19 mouse cellular contexts compared by ENCODE assay signal in the genomic region with DNA sequence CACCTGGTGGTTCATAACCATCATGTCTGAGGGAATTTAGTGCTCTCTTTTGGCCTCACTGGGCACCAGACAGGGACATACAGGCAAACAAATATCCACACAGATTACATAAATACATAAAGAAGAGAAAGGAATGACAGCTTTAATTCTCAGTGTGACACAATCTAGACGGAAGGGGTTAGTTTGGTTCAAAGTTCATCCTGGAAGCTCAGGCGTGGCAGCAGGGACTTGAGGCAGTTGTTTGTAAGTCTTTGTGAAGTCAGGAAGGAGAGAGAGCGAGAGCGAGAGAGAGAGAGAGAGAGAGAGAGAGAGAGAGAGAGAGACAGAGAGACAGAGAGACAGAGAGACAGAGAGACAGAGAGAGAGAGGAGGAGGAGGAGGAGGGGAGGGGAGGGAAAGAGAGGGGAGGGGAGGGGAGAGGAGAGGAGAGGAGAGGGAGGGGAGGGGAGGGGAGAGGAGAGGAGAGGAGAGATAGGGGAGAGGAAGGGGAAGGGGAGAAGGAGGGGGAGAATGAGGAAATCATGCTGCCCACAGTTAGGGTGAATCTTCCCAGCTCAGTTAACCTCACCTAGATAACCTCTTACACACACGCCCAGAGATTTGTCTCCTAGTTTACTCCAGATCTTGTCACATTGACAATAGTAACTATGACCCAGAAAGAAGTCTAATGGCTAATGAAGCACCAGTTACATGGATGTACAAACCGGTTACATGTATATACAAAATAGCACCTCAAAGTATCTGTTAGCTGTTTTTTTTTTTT.
"Had no signal": no experiment of that assay in that cellular context is flagged by ENCODE, and none has a peak within 500 bp of the region (broad histone marks: within the 10 kb centered on the region; RNA-seq: fewer than 3 reads in every experiment).

No protein-coding gene starts in this region.

- H3K27me3 ChIP-seq: limb, embryonic 12.5 days; limb, embryonic 15.5 days; midbrain, embryonic 12.5 days; midbrain, embryonic 15.5 days; neural tube, embryonic 12.5 days; neural tube, embryonic 15.5 days had no signal

- H3K27ac ChIP-seq: limb, embryonic 12.5 days; limb, embryonic 15.5 days; liver, embryonic 14.5 days; macrophage; midbrain, embryonic 12.5 days; midbrain, embryonic 15.5 days; neural tube, embryonic 12.5 days; neural tube, embryonic 15.5 days had no signal

- H3K4me1 ChIP-seq: limb, embryonic 12.5 days; limb, embryonic 15.5 days; midbrain, embryonic 15.5 days; neural tube, embryonic 12.5 days; neural tube, embryonic 15.5 days had no signal

- ATAC-seq: liver, postnatal 0 days; lung, postnatal 0 days; midbrain, embryonic 15.5 days had no signal

- H3K9me3 ChIP-seq: limb, embryonic 12.5 days; limb, embryonic 15.5 days; midbrain, embryonic 12.5 days; midbrain, embryonic 15.5 days; neural tube, embryonic 12.5 days; neural tube, embryonic 15.5 days had no signal

- H3K4me3 ChIP-seq: limb, embryonic 12.5 days; limb, embryonic 15.5 days; midbrain, embryonic 12.5 days; midbrain, embryonic 15.5 days; neural tube, embryonic 12.5 days; neural tube, embryonic 15.5 days had no signal

- H3K4me2 ChIP-seq: limb, embryonic 12.5 days; limb, embryonic 15.5 days; liver, embryonic 11.5 days; lung, embryonic 14.5 days; midbrain, embryonic 12.5 days; midbrain, embryonic 15.5 days; neural tube, embryonic 12.5 days; neural tube, embryonic 15.5 days had no signal

- H3K9ac ChIP-seq: limb, embryonic 12.5 days; limb, embryonic 15.5 days; liver, embryonic 14.5 days; liver, postnatal 0 days; lung, embryonic 14.5 days; midbrain, embryonic 12.5 days; midbrain, embryonic 15.5 days; neural tube, embryonic 12.5 days; neural tube, embryonic 15.5 days had no signal

- H3K36me3 ChIP-seq: limb, embryonic 12.5 days; limb, embryonic 15.5 days; midbrain, embryonic 12.5 days; midbrain, embryonic 15.5 days; neural tube, embryonic 12.5 days; neural tube, embryonic 15.5 days had no signal

- DNase-seq: kidney, adult 9 months; kidney, postnatal 14 days; kidney, postnatal 4 days; left cerebral cortex, postnatal 4 days; liver, postnatal 0 days; lung, embryonic 14.5 days; right cerebral cortex, adult 18-20 months; right cerebral cortex, postnatal 14 days; thymus, postnatal 25 days had no signal
